Mouse (Mus musculus) spleen, postnatal 10 days (tissue): ENCODE measurements around the gene Slamf7.
"Not testable (repeated sequence)": the region's sequence is repeated elsewhere in the genome, so short reads cannot be mapped to it uniquely, and the experiment has no call there.

Experiments
- DNase-seq, 2 experiments: peaks; one replicate each; pipeline ENCODE4 v3.0.0; 2021 to 2022; ENCODE audit warnings: low spot score in 2 of 2

Gene Slamf7

DNA sequence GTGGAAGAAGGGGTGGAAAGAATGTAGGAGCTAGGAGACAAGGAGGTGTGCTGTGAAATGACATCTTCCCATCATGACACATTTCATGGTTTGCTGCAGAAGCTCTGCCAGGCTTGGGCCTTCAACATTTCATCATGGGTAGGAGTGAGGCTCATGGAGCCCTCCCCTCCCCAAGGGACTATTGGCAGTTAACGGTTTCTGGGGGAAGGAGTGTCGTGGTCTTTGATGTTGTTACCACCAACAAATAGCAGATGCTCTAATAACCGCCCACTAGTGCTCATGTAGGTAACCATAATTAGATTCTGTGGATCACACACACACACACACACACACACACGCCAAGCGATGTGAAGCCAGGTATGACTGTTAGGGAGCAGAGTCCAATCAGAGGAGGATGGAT, at the start of gene Slamf7:
Slamf7 (minus strand) TSS at position 302 of the 400 bp plus-strand sequence.
- no peak for DNase-seq

DNA sequence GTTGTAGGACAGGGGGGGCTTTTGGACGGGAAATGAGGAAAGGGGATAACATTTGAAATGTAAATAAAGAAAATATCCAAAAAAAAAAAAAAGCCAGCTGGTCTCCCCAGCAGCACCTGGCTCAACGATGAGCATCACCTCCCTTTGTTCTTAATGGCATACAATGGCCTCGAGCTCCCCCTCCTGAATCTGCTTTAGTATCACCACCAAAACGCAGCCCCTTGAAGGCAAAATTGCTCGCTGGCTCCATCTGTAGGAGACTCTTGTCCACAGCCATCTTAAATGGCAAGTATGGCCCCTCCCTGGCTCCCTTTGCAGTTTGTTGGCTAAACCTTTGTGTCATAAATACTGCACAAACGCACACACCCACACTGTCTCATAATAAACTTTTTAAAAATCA, 46.1 kb upstream of the Slamf7 start:
- peak; percentile 34 to 80 for DNase-seq

DNA sequence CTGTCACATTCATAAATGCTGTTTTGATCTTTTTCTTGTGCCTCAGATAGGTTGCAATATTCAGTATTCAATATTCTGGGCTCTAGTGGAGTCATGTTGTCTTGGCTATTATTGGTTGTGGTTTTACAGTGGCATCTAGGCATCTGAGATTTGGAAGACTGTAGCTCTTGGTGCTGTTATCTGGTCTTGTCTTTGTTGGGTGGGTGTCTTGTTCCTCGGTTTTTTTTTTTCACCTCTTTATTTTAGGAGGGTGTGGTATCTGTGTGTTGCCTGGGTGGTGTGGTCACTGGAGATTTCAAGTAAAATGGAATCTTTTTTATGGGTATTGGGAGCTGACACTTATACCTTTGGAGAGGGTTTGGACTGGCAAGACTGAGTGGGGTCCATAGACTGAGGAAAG, 41.1 kb upstream of the Slamf7 start:
- no peak for DNase-seq

DNA sequence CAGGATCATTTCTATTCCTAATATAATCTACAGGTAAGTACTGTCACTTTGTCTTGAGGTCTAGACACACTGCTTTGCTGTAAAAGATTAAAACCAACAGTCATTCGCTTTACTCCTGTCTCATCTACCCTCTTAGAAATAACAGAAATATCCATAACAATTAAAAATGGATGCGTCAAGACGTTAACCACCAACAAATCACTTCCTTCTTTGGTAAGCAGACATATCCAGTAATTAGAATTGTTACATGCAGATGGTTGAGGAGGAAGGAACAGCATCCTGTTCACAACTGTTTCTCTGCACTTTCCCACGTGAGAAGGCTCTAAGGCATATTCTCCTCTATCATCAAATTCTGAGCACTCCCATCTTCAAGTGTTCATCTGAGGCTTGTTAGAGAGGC, 34.5 kb upstream of the Slamf7 start:
- no peak for DNase-seq

DNA sequence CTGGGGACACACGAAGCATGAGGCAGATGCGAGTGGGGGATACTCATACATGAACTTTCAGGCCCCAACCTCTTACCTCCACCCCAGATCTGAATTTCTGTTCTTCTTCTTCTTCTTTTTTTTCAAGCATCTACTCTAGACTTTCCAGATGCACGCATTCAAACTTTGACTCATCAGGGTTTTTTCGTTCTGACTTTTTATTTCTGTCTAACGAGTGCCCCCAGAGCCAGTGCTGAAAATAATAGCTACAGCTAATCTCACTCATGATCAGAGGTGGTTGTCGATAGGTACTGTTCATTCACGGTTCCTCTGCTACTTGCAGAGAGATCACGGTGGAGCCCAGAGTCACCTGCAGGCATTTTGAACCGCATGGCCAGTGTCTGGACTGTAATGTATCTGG, 32.1 kb upstream of the Slamf7 start:
- DNase-seq, result no peak

DNA sequence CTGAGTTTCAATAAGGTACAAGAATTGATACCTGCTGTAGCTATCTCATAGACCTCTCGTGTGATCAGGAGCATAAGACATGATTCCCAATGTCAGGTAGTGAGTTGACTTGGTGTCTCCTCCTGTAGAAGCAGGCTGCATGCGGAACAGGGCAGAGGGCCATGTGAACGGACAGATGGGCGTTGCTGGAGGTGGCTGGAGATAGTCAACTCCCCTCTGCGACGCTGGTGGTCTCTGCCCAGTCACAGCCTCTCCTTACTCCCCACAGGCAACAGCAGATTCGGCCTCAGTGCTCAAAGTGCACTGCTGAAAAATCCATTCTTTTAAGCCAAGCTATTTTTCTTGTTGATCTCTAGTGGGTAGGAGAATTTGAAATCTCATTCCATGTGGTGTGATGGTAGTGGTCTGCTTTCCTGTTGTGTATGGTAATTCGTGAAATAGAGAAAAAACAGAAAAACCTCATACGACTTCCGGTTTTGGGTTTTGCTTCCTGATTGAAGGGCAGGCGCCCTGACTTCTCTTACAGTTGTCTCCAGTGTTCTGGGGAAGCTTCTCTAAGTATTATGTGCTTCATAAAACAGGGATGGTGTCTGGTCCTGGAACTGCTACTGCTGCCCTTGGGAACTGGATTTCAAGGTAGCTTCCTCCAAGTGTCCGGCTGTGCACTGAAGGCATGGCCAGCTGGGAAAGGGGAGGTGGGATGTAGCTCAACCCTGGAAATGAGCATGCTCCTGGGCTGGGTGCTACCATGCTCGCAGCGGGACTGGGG, 28.9 kb upstream of the Slamf7 start, which contains the start of gene Cd48:
Cd48 (plus strand) TSS at position 479 of the 769 bp plus-strand sequence.
- peak in 1 of 2 experiments; percentile 25 for DNase-seq

DNA sequence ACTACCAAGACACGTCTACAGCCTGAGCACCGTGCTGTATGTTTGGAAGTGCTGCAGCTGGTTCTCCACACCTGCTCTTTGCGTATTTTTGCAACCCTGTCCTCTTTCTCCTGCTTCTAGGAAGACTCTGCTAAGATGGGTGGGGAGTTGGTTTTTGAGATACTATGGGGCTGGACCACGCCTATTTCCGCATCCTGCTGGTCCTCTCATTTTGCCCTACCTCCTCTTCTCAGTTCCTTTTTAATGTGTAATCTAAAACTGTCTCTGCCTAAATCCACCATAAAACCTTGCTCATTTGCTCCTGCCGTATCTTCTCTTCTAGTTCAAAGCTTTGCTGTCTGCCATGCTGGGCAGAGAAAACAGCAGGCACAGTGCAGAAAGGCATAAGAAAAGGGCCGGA, 28.2 kb upstream of the Slamf7 start:
- DNase-seq, result peak in 1 of 2 experiments; percentile 54

DNA sequence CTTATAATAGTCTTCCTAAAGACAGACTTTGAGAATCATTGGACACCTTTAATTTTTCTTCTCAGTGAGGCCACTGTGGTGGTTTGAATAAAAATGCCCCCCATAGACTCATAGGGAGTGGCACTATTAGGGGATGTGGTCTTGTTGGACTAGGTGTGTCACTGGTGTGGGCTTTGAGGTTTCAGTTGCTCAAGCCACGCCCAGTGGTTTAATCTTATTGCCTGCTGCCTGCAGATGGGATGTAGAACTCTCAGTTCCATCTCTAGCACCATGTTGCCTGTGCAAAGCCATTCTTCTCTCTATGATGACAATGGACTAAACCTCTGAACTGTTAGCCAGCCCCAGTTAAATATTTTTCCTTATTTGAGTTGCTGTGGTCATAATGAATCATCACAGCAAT, 24.9 kb upstream of the Slamf7 start:
- DNase-seq, result no peak

DNA sequence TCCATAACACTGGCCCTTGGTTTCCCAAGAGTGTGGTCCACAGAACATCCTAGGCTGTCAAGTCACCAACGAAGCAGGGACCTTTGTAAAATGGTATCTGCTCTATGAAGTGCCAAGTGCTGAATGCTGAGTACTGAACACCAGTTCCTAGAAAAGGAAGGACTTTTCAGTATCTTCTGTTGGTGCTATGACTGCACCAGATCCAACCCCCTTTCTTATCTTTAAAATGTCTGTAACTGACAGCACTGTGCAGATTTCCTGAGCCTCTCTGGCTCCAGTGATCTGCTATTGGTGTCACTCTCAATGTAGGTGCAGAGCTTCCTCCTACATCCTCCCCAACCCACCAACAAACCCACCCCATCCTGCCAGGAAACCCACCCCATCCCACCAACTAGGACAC, 21.6 kb upstream of the Slamf7 start:
- DNase-seq, result no peak

DNA sequence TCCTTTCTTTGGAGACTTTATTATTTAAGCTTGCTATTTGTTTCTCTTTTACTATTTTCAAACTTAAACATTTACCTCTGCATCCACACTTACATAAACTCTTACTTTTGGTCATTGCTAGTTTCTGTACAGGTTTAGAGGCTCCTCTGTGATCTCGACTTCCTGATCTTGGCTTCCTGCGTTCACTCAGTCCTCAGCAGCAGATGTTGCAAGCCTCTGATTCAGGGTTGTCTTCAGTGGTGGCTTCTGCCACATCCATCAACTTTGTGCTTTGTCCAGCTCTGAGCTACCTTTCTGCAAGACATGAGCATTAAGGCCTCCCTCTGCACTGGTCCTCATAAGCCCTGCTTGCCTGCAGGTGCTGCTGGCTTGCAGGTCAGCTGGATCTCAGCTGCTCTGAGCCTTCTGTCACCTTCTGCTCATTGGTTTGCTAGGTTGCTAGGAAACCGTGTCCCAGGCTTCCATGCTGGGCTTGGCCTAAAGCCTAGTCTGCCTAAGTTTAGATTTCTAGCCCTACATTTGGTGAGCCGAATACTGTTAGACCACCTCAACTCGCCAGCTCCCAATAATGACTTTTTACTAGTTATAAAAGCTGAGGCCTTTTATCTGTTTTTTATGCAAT, 20.1 kb upstream of the Slamf7 start:
- DNase-seq, result no peak

DNA sequence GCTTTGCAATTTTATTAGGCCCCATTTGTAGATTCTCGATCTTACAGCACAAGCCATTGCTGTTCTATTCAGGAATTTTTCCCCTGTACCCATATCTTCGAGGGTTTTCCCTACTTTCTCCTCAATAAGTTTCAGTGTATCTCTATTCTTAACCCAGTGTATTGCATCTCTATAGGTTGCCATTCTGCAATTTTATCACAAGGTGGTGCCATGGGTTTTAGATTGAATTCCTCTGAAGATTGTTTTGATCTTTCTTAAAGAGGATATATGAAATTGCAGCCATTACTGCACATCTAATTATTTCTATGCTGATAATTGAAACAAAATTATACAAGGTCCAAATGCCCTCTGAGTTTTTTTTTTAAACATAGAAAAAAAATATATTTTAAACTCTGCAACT, 19.6 kb upstream of the Slamf7 start:
- DNase-seq, result not testable (repeated sequence)

DNA sequence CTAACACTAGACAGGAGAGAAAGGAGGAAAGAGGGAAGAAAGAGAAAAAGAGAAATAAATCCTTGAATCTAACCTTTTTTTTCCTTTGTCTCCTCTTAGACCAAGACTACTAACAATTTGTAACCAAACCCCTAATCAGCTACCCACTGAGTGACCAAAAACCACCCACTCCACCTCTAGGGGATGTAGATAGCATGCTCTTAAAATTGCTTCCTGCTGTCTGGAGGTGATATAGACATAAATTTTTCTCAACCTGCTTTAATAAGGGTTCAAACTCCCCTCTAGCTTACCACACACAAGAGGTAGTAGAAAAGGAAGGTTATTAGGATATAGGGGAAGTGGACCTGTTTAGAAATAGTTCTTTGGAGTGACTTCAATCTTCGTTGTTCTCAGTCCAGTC, 14.3 kb upstream of the Slamf7 start:
- DNase-seq, result no peak

DNA sequence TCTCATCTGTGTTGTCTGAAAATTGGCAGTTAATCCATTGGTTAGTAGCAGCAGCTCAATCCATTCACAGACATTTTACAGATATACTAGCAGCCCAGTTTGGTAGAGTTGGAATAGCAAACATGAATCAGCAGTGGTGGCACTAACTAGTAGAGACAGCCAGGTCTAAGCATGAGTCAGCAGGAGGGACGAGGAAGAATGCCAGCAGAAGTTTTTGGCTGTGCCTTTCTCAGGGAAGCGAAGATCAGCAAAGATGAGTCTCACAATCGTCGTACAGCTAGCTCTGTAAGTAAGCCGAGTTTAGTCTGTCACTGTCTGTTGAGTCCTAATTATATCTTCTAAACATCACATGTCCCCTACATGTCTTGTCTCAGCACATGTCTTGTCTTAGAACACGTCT, 13.5 kb upstream of the Slamf7 start:
- no peak for DNase-seq

DNA sequence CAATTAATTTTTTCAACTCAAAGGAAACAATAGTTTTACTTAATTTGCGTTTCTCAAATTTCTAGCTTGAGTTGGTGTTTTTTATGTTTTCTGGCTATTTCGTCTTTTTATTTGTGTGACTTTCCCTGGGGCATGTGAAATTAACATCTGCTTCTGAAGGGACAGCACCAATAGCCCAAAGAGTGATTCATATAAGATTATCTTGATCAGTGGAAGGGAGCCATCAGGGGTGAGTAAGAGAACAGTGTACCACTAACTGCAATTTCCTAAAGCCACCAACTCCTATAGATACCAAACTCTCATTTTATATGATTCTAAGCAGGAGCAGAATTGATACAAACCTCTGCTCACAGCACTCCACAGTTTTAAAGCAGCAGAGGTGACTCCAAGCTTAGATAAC, 10.9 kb upstream of the Slamf7 start:
- no peak for DNase-seq

DNA sequence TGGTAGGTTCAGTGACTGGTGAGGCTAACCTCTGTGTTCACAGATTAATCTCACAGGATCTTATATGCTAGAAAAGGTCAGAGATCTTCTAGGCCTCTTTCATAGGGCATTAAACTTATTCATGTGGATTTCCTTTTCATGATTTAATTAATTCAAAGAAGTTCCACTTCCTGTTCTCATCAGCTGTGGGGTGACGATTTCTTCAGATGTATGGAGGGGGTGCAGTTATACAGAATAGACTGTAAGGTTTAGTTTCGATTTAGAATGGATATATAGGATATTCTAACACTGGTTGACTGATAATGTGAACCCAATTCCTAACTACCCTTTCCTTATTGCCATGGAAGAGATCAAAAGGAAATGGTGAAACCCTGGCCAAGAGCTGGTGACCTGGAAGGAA, 8.6 kb upstream of the Slamf7 start:
- no peak for DNase-seq

DNA sequence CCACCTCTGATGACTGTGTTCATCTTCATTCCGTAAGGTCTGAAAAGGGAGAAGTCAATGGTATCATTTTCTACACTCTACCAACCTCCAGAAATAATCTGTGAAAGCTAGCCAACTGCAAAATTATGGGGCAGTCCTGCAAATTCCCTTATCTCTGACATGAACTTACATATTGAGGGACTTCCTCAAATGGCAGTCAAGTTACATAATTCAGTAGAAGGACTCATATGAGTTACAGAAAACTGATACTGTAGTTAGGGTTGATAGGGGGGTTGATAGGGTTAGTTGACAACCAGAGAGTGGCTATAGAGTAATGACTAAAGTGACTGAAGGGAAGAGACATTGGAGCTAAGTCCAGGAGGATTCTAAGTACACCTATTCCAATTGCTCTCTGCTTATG, 7.6 kb upstream of the Slamf7 start:
- DNase-seq, result no peak

DNA sequence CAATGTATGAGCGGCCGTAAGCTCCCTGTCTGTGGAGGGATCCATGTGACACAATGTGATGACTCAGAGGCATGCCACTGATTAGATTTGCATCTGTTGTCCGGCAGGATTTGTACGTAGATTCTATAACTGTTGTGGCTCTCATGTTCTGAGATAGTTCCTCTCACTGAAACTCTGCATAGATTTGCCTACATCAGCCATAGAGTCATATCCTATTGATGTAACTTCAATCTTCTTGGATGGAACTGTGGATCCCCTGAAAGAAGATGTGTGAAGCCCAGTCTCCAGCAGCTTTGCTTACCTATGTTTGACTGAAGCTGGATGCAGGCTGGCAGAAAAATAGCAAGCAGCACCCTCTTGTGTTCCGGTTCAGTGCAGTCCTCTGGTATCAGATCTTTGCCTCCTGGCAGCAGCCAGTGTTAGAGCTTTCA, 5.7 kb upstream of the Slamf7 start:
- no peak for DNase-seq

DNA sequence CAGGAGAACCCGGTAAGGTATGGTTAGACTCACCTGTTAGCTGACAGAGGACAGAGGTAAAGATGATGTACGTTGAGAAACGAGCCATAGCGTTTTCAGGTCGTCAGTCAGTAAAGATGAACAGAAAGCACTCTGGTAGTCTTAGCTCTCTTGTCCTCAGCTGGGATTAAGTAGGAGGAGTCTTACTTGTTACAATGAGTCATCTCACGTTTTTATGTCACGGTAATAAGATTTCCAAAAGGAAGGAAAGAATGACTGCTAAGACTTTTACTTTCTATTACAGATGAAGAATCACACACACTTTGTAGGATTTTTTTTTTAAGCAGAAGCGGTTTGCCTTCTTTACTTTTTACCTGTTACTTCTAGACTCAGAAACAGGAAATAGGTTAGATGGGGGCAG, 4.0 kb downstream of the Slamf7 start:
- DNase-seq, result no peak

DNA sequence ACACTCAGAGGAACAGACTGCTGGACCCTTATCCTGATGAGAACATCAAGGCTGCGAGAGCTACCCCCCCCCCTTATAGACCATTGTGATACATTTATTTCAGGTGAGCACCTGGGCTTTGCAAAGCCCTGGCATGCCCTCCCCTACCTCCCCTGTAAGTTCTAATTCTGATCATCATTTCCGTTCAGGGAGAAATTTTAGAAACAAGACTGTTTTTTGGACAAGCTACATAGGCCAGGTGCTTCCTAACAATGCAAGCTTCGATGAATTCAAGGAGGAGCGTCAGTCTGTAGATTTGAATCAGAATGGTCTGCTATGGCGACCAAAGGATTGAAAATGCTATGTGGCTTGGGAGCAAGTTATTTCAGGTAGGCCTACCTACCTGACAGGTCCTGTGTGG, 5.1 kb downstream of the Slamf7 start:
- no peak for DNase-seq

DNA sequence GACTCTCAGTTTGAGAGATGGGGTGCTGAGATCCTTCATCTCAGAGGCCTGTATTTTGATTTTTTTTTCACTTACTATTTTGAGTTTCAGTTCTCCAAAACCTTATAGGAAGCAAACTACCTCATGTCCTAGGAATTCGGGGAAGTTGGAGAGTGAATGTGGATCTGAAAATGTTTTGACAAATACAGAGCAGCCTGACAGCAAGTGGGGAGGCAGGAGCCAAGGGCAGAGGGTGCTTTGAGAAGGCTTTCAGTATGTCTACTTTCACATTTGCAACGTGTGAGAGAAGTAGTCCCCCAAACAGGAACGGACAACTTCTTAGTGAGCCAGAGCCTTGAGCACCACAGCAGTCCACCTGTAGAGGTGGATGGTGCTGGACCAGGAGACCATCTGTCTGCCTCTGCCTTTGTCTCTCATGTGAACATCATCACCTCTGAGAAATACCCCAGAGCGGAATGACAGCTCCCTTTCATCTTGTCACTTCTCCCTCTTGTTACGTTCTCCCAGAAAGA, 6.3 kb downstream of the Slamf7 start:
- DNase-seq, result no peak

DNA sequence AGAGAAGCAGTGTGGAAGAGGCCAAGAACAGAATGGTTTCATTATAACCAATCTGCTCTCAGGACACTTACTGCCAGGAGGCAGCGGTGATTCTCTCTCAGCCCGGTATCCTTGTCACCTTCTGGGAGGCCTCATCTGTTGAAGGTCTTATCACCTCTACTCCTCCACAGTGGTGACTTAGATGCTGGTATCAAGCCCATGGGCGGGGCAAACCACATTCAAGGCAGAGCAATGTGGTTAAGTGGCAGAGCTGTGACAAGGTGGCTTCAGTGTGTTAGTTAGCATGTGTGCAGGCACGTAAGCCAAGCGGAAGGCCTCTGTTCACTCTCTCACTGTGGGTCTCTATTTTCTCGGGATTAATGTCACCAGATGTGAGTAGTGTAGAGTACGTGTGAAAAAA, 9.2 kb downstream of the Slamf7 start:
- DNase-seq, result peak in 1 of 2 experiments; percentile 52

DNA sequence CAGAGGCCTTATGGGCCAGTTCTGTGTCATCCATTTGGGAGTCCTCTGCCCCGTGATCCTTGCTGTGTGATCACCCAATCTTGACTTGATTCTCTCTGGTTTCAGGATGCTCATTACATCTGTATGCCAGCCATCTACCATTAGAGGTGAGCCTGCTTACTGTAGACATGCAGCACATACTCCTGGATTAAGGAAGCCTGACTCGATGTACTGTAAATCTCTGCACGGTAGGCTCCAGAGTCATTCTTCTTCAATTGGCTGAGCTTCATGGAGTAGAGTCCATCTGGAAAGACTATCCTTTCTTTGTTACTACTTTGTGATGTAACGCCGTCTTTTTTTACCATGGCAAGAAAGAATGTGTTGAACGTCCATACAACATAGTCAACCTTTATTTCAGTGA, 12.0 kb downstream of the Slamf7 start:
- DNase-seq, result no peak

DNA sequence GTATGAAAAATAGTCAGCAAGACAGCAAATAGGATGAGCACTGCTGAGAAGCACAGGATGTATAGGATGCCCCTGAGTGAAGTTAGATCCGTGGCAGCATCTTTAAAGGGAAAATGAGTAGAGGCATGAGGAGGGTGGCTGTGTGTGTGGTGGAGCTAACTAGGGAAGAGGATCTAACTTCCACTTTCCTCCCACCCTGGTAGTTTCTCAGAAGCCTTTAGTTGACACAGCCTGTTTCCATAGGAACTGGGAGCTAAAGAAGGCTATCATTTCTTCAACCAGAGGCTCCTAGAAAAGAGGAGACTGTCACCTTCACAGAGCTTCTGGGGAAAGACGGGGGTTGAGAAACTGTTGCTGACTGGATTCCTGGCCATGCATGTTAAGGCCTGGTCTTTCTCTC, 14.1 kb downstream of the Slamf7 start:
- DNase-seq, result no peak
